ENCODE assay signal across 13 mouse cellular contexts in the genomic region with DNA sequence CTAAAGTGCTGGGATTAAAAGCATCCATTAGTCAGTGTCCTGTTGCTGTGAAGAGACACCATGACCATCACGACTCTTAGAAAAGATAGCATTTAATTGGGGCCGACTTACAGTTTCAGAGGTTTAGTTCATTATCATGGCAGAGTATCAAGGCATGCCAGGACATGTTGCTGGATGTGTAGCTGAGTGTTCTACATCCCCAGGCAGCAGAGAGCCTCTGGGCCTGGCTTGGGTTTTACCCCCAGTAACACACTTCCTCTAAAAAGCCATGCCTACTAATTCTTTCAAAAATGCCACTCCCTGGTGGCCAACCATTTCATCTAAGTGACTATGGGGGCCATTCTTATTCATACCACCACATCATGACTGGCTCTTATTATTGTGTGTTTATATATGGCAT.
"Had no signal": no experiment of that assay in that cellular context is flagged by ENCODE, and none has a peak within 500 bp of the region (broad histone marks: within the 10 kb centered on the region; RNA-seq: fewer than 3 reads in every experiment).

No protein-coding gene starts in this region.

- H3K4me1 ChIP-seq: limb, embryonic 15.5 days; stomach, embryonic 15.5 days had no signal

- H3K4me3 ChIP-seq: left cerebral cortex, adult 2 months; limb, embryonic 15.5 days; liver, embryonic 12.5 days; midbrain, embryonic 13.5 days; stomach, embryonic 15.5 days had no signal

- H3K36me3 ChIP-seq: liver, embryonic 12.5 days; stomach, embryonic 15.5 days had no signal

- ATAC-seq: intestine, postnatal 0 days; liver, embryonic 12.5 days; midbrain, embryonic 13.5 days had no signal

- H3K27me3 ChIP-seq: limb, embryonic 15.5 days; liver, embryonic 12.5 days; midbrain, embryonic 13.5 days; stomach, embryonic 15.5 days had no signal

- H3K9ac ChIP-seq: limb, embryonic 15.5 days; liver, embryonic 12.5 days; lung, embryonic 14.5 days; midbrain, embryonic 13.5 days; stomach, embryonic 15.5 days had no signal

- DNase-seq: kidney, adult 8-10 months; kidney, postnatal 36 days; lung, embryonic 14.5 days; lung, postnatal 10 days; thymus, adult 2 months; thymus, postnatal 25 days had no signal

- H3K27ac ChIP-seq: left cerebral cortex, adult 2 months; limb, embryonic 15.5 days; liver, embryonic 12.5 days; macrophage; midbrain, embryonic 13.5 days; stomach, embryonic 15.5 days had no signal

- H3K9me3 ChIP-seq: limb, embryonic 15.5 days; liver, embryonic 12.5 days; midbrain, embryonic 13.5 days; stomach, embryonic 15.5 days had no signal
